Comparison of ENCODE assay signal across 8 mouse cellular contexts in the genomic region with DNA sequence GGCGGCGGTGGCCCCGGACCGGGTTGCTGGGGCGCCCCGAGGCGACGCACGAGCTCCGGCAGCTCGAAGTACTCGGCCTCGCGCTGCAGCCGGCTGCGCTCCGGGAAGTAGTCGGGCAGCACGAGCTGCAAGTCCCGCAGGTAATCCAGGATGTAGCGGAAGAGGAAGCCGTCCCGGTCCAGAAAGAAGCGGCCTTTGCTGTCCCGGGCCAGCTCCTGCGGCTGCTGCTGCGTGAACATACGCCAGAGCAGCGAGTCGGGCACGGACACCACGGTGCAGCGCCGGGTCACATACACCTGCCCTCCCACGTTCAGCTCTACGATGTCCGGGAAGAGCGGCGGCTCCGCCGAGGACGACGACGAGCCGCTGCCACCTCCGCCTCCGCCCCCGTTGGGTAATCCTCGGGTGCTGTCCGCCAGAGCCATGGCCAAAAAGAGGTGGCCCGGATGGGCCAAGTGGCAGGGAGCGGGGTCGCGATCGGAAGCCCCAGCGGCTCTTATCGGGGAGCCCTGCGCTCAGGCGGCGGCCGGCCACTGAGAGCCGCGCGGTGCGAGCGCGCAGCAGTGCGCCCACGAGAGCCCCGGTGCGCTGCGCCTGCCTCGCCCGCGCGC. TPM values are rescaled to one million over a fixed set of nuclear protein-coding genes. Genes with fewer than 3 reads are reported as not detected.
A peak's percentile ranks its signal among the peaks of the same experiment; 100 is the strongest.
DNase-seq lines count a peak whose midpoint lies in the region; ATAC-seq and TF ChIP-seq lines count a peak whose summit lies in the region.

No protein-coding gene starts in this region.

- peaks cover 7% of the 10 kb centered on the region for H3K27me3 ChIP-seq in Patski
- no peaks in the 10 kb centered on the region for H3K27me3 ChIP-seq in embryonic facial prominence, embryonic 11.5 days (ENCODE audit: control insufficient read depth, insufficient read depth, low read length)
- no peaks in the 10 kb centered on the region for H3K27me3 ChIP-seq in heart, embryonic 15.5 days
- no peaks in the 10 kb centered on the region for H3K27me3 ChIP-seq in kidney, postnatal 0 days (ENCODE audit: insufficient read depth, low read length)
- peaks cover 50% of the 10 kb centered on the region for H3K27me3 ChIP-seq in liver, embryonic 12.5 days (replicated peaks)

- peak overlapping the region; percentile 80 for H3K9ac ChIP-seq in embryonic facial prominence, embryonic 11.5 days (replicated peaks; ENCODE audit: low read length)
- H3K9ac ChIP-seq in heart, embryonic 15.5 days, result peak overlapping the region; percentile 73
- H3K9ac ChIP-seq in kidney, postnatal 0 days (ENCODE audit: low read depth, low read length), result peak overlapping the region; percentile 74
- H3K9ac ChIP-seq in liver, embryonic 12.5 days, result peak overlapping the region; percentile 57

- CTCF ChIA-PET in Patski (lab: Charles Lee), result interaction anchor here (1.2 to 1.9 kb wide), 2 partner anchors 15 to 1036 kb away, joined by 5 to 8 read pairs; no protein-coding TSS in a partner anchor

- POLR2A ChIA-PET in Patski (lab: Charles Lee), result interaction anchor here (0.9 kb wide), 1 partner anchor 176 kb away, joined by 3 read pairs; no protein-coding TSS in a partner anchor

- under 1% methylated on average over 76 of the region's 76 CpGs for WGBS in embryonic facial prominence, embryonic 11.5 days
- WGBS in heart, embryonic 15.5 days, result under 1% methylated on average over 74 of the region's 76 CpGs
- WGBS in kidney, postnatal 0 days, result 0% methylated on average over 73 of the region's 76 CpGs
- WGBS in liver, embryonic 12.5 days (ENCODE audit: insufficient replicate concordance), result under 1% methylated on average over 74 of the region's 76 CpGs

- peak overlapping the region; percentile 95 for H3K4me2 ChIP-seq in embryonic facial prominence, embryonic 11.5 days (ENCODE audit: low read depth, low read length)
- H3K4me2 ChIP-seq in heart, embryonic 15.5 days, result peak overlapping the region; percentile 93
- peak overlapping the region; percentile 89 for H3K4me2 ChIP-seq in kidney, postnatal 0 days (ENCODE audit: low read length)
- peak overlapping the region; percentile 88 for H3K4me2 ChIP-seq in liver, embryonic 12.5 days

- DNase-seq in adrenal gland, adult 8-10 months, result peak; percentile 37
- no peak for DNase-seq in adrenal gland, postnatal 36 days
- DNase-seq in Patski (ENCODE audit: low read depth, low spot score), result no peak
- no peak for DNase-seq in embryonic facial prominence, embryonic 11.5 days (ENCODE audit: low spot score)
- DNase-seq in kidney, postnatal 0 days (ENCODE audit: low spot score), result peak; percentile 40
- peak; percentile 21 to 28 for DNase-seq in right cerebral cortex, postnatal 36 days (ENCODE audit: low spot score in 2 of 2)

- in situ Hi-C loops in Patski (cut with MboI; ENCODE audit: low pct_unique_long_range_greater_than_20kb), result loop anchor here (10.0 to 25.0 kb wide), 3 partner anchors 187 to 1195 kb away; no protein-coding TSS in a partner anchor

- ATAC-seq in Patski, result peak; percentile 29
- peak; percentile 44 for ATAC-seq in embryonic facial prominence, embryonic 11.5 days (replicated peaks; ENCODE audit: insufficient number of reproducible peaks, low FRiP score, low TSS enrichment, low read depth)
- ATAC-seq in heart, embryonic 15.5 days (replicated peaks; ENCODE audit: insufficient number of reproducible peaks, insufficient read depth, low FRiP score, low read depth), result peak; percentile 24
- ATAC-seq in kidney, postnatal 0 days (replicated peaks; ENCODE audit: low FRiP score, low read depth), result peak; percentile 42
- peak; percentile 31 for ATAC-seq in liver, embryonic 12.5 days

- no peaks in the 10 kb centered on the region for H3K9me3 ChIP-seq in embryonic facial prominence, embryonic 11.5 days (replicated peaks; ENCODE audit: control insufficient read depth, low read length)
- H3K9me3 ChIP-seq in heart, embryonic 15.5 days (replicated peaks), result no peaks in the 10 kb centered on the region
- H3K9me3 ChIP-seq in kidney, postnatal 0 days (replicated peaks; ENCODE audit: low read length), result no peaks in the 10 kb centered on the region
- no peaks in the 10 kb centered on the region for H3K9me3 ChIP-seq in liver, embryonic 12.5 days (replicated peaks)

- no peak for TF ChIP-seq CTCF in Patski (IDR thresholded peaks at IDR 0.05)
- no peak for TF ChIP-seq CTCF in kidney, postnatal 0 days (IDR thresholded peaks at IDR 0.05; ENCODE audit: low read depth)

- no peaks in the 10 kb centered on the region for H3K36me3 ChIP-seq in embryonic facial prominence, embryonic 11.5 days (replicated peaks; ENCODE audit: control insufficient read depth, insufficient read depth, low read depth, low read length)
- H3K36me3 ChIP-seq in heart, embryonic 15.5 days, result no peaks in the 10 kb centered on the region
- no peaks in the 10 kb centered on the region for H3K36me3 ChIP-seq in kidney, postnatal 0 days (ENCODE audit: insufficient read depth, low read length)
- no peaks in the 10 kb centered on the region for H3K36me3 ChIP-seq in liver, embryonic 12.5 days

- peak overlapping the region; percentile 78 for H3K4me3 ChIP-seq in embryonic facial prominence, embryonic 11.5 days (ENCODE audit: low read depth, low read length)
- peak overlapping the region; percentile 78 for H3K4me3 ChIP-seq in heart, embryonic 15.5 days
- H3K4me3 ChIP-seq in kidney, postnatal 0 days (replicated peaks; ENCODE audit: low read depth, low read length), result peak overlapping the region; percentile 64
- peak overlapping the region; percentile 63 for H3K4me3 ChIP-seq in liver, embryonic 12.5 days

- H3K4me1 ChIP-seq in embryonic facial prominence, embryonic 11.5 days (ENCODE audit: control insufficient read depth, insufficient read depth, low read length), result no peaks in the 10 kb centered on the region
- H3K4me1 ChIP-seq in heart, embryonic 15.5 days (replicated peaks), result peaks cover 13% of the 10 kb centered on the region
- H3K4me1 ChIP-seq in kidney, postnatal 0 days (replicated peaks; ENCODE audit: insufficient read depth, low read length), result no peaks in the 10 kb centered on the region
- H3K4me1 ChIP-seq in liver, embryonic 12.5 days, result peaks cover 18% of the 10 kb centered on the region; the same call in 1 of the 2 replicates

- H3K27ac ChIP-seq in embryonic facial prominence, embryonic 11.5 days (replicated peaks; ENCODE audit: low read depth, low read length), result peak overlapping the region; percentile 72
- H3K27ac ChIP-seq in heart, embryonic 15.5 days, result peak overlapping the region; percentile 99
- H3K27ac ChIP-seq in kidney, postnatal 0 days, result peak overlapping the region; percentile 92
- H3K27ac ChIP-seq in liver, embryonic 12.5 days, result peak overlapping the region; percentile 80

RNA-seq across cellular contexts. Expression of gene Kctd12, which starts 0.3 kb away (rescaled TPM):
- 10 to 100 TPM; 26.3 to 37.8 (median 34.1) TPM for total RNA-seq in adrenal gland, adult 8-10 months (2022)
- 10 to 100 TPM; 32.5 to 43.8 TPM for total RNA-seq in adrenal gland, postnatal 36 days (2021)
- 13.8 TPM for polyA plus RNA-seq in Patski (2021)
- 35.9 and 43.7 TPM in 2 replicates for polyA plus RNA-seq in embryonic facial prominence, embryonic 11.5 days (2014; fragmentation: Nextera tagmentation; extraction: Ambion mirVana)
- polyA plus RNA-seq in heart, embryonic 15.5 days (2015; fragmentation: Nextera tagmentation; extraction: Ambion mirVana), result 6.5 and 6.7 TPM in 2 replicates
- 8.6 and 8.7 TPM in 2 replicates for polyA plus RNA-seq in kidney, postnatal 0 days (2015; fragmentation: Nextera tagmentation; extraction: Ambion mirVana)
- 2.3 and 2.4 TPM in 2 replicates for polyA plus RNA-seq in liver, embryonic 12.5 days (2016; fragmentation: Nextera tagmentation; extraction: Ambion mirVana)

Comparison
In these comparisons a context has a peak if more than half of its experiments do, and no peak if none do; other contexts are left out.
1. DNase-seq: peak in adrenal gland, adult 8-10 months (single experiment), kidney, postnatal 0 days (single experiment) and right cerebral cortex, postnatal 36 days (2 of 2); none in adrenal gland, postnatal 36 days (0 of 2), Patski (single experiment) and embryonic facial prominence, embryonic 11.5 days (single experiment).
2. Peak in every context shown above with its lines, with median percentiles within 50 percentile points of each other: ATAC-seq, H3K27ac ChIP-seq, H3K4me2 ChIP-seq, H3K4me3 ChIP-seq and H3K9ac ChIP-seq.